Mouse (Mus musculus): ENCODE measurements at regions not wholly inside any gene's neighbourhood (a gene's known extent, or its start where the extent isn't known, plus 50 kb on each side); places are given as distances from the start of the nearest gene placed in this dataset.

DNA sequence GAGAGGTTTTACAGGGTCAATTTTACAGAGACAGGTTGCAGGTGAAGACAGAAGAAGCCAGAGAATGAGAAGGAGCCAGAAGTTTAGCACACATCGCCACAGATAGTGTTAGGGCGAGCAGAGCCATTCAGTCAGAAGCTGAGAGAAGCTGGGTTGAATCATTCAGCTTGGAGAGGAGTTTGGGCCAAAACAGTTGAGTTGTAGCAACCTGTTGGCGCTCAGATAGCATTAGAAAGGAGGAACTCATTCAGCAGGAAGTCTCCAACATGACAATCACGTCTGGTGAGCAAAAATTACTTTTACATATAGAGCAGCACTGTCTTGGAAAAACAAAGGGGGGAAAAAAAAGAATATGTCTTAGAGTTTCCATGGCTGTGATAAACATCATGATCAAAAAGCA, 53.2 kb downstream of the Fam43a start:
- DNase-seq, result no peak

DNA sequence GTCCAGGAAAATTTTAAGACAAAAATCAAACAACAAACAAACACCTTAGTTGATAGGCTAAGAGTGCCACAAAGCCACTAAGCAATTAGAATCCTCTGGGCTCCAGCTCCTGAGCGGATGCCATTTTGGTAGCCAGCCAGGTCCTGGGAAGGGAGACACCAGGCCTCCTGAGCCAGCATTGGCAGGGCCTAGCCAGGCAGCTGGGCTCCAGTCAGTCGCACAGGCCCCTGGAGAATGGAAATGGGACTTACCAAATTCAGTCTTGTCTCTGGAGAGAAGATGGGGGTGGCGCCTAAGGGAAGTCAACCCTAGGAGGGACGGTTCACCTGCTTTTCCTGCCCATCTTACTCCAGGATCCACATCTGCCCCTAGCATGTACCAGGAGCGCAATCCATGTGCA, 54.3 kb downstream of the Fam43a start:
- DNase-seq, result peak; percentile 47

DNA sequence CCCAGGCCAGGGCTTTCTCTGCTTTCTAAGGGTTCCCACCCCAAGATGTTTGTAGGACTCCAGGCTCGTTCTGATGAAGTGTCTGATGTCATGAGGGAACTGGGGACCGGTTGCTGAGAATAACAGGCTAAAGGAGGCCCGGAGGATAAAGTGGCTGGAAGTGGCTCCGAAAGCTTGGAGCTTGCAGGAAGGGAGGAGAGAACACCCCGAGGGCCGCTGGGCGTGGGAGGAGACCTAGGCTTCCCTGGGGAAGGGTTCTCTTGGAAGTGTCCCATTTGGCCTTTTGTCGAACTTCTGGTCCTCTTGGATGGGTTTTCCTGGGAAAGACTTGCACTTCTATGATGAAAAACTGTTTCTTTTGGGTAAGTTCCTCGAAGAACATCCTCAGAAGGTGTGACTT, 54.7 kb downstream of the Fam43a start:
- no peak for DNase-seq

DNA sequence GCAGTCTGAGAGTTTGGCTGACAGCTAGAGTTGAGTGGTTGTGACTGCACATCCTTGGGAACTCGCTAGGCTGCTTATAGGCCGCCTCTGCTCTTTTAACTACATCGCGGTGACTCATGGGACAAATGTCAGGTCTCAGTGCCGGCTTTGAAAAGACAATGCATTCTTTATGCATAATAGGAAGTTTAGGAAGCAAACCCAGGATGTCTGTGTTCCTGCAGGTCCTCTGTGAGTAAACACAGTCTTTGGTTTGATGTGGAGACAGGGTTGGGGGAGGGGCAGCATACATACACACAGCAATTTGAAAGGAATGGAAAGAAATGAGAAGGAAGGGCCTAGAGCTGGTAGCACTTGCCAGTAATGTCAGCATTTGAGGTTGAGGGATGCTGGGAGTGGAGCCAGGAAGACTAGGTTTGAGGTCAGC, 56.3 kb downstream of the Fam43a start:
- DNase-seq, result peak; percentile 47

DNA sequence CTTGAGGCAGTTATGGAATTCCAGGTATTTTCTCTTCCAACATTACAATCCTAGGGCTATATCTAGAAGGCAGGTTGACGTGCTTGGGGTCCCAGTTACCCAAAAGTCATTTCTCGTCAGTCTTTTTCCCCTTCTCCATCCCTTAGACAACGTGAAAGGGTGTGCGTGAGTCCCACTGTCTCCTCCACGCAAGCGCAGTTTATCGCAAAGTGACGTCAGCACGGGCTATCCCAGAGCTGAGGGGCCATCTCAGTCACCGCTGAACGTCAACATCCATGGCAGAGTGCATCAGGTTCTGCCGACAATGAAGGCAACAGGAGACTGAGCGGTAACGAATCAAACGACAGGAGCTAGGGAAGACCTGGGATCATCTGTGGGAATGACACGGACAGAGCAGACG, 57.4 kb downstream of the Fam43a start:
- no peak for DNase-seq

DNA sequence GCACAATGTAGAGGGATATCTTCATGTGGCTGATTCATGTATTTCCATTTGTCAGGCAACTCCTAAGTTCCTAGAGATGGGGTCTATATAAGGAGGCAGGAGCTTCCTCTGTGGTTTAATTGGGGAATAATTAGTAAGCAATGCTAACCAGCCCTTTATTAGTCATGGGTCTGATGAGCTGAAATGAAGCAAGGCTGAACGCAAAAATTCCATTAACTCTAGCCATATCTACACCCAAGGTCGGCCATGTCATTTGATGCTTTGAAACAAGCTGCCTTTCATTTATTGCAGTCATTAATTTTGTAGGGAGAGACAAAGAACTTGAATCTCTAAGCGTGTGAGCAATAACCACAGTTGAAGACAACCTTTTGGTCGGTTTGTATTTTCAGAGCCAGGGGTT, 59.4 kb downstream of the Fam43a start:
- no peak for DNase-seq

DNA sequence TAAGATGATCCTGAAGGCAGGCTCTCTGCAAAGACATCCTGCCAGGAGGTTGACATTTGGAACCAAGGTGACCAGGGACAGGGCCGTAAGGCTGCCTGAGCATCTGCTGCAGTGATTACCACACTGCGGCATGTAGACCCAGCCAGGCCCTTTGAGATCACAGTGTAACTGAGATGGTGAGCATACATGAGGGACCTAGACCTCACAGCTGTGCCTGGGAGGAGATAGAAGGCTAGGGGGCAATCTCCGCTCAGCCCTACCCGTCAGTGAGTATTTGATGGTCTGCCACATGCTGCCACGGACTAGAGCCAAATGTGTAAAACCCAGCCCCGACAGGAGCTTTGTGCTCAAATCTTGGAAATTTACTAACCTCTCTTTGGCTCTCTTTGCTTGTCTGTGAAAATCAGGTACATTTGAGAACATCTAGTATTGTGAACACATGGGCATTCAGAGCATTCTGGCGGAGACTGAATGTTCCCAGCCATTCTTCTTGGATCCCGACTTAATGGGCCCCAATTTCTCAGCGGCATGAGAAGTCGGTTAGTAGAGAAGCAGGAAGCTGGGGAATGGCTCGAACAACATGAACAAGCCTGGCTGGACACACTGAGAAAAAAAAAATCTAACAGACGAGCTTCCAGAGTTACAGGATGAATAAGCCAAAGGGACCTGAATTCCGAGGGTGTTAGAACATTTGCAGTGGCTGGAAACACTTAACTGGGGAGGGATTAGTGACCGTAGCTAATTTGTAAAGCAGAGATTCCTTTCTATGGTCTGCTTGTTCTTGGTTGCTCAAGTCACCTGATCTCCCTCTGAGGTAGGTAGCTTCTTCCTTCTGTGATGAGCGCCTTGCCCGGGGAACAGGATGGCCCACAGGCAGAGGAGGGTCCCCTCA, 61.8 kb downstream of the Fam43a start:
- no peak for DNase-seq

DNA sequence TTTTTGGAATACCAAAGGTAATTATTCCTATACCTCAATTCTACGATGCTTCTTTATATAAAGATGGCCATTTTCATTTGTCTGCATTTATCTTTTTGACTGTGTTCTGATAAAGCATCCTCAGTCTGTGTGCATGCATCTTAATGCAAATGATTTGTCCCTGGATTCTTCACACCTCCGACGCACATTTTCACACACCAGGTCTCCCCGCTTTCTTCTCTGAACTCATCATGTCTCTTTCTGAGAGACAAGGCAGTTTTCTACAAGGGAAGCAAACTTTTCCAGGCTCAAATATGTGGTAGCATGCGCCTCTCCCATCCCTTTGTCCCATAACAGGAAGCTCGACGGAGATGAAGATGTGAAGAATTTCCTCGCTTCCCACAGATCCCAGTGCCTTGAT, 63.5 kb downstream of the Fam43a start:
- DNase-seq, result no peak

DNA sequence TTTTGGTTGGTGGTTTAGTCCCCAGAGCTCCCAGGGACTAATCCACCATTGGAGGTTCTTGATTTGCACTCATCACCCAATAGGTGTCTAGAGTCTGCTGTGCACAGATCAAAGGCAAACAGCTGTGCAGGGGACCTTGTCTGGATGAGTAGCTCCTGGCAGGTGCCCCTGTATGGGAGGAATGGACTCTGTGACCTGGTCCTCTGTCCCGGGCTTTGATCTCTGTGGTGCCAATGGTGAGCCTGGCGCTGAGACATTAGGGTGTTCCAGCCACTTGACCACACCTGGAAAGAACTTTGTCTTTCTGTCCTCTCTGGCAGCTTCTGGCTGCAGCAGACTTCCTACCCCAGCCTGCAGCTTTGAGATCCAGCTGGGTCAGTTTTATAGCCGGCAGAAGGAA, 64.4 kb downstream of the Fam43a start:
- no peak for DNase-seq

DNA sequence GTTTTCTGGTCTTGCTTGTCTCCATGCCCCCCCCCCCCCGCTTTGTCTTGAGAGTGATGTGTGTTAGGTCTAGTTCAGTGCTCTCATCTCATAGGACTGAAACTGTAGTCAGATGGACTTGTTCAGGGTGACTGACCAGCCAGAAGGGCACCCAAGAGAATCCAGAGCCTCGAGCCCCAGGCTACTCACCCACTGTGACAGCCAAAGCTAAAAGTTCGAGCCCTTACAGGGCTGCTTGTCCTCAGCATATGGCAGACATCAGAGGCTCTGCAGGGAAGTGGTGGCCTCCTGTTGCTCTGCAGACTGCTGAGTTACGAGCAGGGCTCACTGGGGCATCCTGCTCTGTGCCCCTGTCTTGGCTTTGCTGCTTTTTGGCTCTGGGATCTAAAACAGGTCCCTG, 64.9 kb downstream of the Fam43a start:
- no peak for DNase-seq

DNA sequence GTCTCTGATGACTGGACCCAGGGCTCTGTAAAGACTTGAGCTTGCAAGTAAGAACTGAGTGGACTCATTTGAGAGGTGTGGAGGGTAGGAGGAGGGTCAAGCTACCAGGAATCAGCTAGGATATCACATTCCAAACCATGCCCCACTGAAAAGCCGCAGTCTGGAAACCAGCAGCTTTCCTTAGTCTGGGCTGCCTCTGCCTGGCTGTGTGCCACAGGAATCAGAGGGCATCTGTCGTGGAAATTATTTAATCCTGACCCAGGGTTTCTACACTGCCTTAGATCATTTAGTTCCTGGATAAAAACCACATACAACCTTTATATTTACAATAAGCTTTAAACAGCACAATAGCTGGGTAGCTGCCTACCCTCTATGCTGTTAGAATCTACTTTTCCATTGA, 66.4 kb downstream of the Fam43a start:
- peak; percentile 52 for DNase-seq

DNA sequence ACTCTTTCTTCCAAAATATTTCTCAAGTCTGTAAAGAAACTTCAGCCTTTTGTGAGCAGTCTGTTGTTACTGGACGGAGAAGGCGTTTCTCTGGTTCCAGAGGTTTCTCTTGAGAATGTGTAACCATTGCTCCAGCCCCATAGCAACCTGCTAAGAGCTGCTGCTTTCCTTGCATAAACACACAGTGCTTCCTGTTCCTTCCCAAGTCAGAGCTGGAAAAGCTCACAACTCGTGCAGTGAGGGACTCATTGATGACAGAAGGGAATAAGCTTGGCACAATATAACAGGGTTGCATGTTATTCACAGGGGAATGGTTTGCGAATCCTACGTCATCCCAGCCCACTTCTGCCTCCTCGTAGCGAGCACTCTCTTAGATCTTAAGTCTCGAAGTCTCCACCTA, 70.4 kb downstream of the Fam43a start:
- no peak for DNase-seq

DNA sequence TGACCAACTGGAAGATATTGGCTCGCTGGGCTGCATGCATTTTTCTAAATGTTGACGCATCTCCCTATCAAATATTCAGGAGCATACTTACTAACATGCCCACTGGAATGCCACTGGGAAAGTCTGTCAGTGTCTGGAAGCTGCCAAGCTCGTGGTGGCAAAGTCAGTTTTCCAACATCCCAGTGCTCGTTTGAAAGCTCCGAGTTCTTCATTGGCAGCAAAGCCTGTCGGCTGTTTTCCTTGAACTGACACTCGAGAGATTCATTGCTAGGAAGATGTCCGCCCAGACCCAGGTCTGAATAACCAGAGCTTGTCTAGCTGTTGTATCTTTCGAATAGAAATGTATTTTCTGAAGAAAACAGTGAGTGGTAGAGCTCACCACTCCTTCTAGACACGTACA, 72.1 kb downstream of the Fam43a start:
- DNase-seq, result no peak

DNA sequence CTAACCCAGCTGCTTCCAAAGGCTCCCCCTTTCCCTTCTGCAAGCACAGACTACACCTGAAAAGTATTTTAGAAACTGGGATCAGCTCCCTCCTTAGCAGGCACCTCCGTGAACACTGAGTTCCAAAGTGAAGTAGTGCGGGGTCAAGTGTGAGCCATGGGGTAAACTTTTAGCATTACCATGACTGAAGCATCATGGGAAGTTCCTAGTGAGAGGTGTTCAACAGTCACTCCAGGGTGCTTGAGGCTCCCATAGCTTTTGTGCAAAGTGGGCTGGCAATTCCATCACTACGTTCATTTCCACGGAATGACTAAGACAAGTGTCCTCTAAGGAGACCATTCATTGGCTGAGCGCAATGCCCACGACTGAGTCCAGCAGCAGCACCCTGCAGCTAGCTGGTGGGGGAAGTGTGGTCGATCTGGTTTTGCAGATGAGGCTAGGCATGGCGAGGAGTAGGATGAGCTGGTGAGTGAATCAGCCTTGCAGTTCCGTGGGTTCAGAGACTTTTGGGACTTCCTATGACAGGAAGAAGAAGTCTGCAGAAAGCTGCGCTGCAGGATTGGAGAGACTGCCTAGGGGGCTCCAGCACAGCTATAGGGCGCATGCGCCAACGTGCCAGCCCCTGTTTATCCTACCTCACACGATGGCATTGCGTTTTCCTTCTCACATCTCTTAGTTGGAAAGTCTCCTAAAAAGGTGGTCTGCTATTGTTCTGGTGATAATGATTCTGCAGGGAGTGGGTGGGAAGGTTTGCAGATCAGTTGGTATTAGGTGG, 73.4 kb downstream of the Fam43a start:
- DNase-seq, result no peak

DNA sequence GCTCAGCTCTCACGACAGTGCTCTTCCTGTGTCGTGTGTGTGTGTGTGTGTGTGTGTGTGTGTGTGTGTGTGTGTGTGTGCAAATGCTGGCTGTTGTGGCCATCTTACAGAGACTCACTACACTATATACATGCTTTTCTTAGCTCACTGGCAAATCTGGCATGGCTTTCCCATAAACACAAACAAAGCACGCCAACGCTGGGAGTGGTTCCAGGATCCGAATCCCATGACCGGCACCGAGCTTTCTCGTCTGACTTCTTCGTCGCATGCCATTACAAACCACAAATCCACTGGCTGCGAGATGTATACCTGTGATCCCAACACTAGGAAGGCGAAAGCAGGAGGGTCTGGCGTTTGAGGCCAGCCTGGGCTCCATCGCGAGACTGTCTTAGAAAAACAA, 74.1 kb downstream of the Fam43a start:
- DNase-seq, result no peak

DNA sequence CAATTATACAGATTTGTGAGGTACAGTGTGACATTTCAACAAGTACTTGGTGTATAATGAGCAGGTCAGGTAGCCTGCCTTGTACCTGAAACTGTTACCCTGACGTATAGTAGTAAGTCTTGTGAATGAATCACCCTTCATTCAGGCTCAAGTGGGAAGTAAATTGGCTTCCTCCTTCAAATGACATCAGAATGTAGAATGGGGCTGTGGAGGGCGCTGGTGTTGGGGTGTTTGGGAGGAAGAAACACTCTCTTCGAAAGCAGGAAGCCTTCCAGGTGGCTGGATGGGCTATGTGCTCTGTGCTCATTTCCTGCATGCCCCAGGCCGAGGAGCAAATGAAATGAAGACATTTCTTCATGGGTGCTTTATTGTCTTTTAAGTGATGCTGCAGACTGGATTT, 76.3 kb downstream of the Fam43a start:
- no peak for DNase-seq

DNA sequence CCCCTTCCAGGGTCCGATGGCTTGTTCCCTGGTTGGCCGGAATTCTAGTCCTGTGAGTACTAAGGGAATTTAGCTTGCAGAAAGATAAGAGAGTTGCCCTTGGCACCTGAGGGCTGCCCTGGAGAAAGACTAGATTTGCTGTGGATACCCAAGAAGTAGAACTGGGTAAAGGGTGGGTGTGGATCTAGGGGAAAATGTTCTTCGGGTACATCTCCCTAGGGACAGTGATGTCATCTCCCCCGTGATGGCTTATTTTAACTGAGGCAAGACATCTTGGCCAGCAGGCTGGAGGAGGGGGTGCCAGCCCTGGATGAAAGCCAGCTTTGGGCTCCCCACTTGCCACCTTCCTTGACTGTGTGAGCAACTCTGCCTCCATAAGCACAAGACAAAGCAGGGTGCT, 77.5 kb downstream of the Fam43a start:
- DNase-seq, result no peak

DNA sequence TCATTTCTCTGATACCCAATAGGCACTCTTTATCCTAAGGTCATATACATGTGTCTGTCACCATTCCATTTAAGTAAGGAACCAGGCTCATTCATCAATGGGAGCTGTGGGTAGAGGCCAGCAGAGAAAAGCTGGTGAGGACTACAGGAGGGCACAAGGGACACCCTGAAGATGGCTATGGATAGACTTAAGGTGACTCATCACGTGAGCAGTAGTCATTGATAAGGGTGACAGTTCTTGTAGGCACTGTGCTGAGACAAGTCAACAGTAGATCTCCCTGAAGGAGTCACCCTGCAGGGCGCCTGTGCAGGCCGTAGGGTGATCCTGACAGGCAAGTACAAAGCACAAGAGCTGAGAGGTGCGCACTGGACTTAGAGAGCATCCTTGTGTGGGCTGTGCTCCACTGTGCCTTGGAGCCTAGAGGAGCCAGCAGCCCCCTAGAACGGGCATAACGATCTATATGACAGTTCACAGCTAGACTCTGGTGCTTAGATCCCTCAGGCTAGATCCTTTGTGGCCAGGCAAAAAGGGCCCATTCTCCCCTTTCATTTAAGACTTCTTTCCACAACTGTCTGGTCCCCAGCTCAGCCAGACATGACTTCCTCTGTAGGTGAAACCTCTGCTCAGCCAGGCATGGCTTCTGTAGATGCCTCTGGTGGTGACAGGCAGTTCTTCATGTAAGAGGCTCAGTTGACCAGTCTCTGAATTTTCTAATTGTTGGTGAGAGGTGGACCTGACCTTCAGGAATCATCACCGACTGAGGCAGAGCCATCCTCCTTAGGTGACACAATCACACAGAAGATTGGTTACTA, 78.6 kb downstream of the Fam43a start:
- no peak for DNase-seq

DNA sequence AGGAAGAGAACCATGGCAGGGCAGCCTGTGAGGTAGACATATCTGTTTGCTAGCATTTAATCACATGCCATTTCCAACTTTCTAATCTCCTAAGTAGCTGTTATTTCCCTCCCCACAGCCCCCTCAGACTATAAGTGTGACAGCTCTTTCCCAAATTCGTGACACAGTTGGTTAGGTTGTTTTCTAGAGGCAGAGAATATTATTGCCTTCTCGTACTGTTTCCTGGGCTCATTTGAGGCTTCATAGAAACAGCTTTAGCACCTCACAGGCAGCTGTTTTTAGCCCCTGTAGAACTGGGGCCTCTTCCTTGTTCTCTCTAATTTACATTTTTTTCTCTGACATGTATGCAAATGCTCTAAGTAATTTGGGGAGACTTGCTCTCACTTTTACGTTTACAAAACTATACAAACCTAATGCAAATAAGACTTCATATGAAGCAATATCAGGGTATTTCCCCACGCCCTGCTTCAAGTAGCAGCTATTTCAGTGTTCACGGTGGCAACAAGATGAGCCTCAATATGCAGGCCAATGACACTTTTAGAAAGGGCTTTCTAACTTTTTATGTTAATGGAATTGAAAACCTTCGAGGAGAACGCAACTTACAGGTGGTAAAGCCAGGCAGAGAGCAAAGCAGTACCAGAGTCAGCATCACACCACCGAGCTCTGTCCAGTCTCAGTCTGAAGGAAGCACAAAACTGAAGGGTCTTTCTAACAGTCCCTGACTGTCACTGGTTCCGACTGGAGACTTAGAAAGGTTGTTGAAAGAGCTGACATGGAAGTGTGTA, 79.4 kb downstream of the Fam43a start:
- DNase-seq, result no peak

DNA sequence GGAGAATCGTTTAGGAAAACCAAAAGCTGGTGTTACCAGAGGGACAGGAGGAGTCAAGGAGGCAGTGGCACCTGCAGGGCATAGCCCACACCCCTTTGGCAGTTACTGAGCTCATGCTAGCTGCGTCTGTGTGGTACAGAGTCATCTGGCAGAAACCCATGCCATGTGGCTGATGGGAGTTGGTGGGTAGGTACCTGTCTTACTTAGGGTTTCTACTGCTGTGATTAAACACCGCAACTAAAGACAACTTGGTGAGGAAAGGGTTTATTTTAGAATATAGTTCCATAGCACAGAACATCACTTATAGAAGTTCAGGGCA, 79.9 kb downstream of the Fam43a start:
- no peak for DNase-seq

DNA sequence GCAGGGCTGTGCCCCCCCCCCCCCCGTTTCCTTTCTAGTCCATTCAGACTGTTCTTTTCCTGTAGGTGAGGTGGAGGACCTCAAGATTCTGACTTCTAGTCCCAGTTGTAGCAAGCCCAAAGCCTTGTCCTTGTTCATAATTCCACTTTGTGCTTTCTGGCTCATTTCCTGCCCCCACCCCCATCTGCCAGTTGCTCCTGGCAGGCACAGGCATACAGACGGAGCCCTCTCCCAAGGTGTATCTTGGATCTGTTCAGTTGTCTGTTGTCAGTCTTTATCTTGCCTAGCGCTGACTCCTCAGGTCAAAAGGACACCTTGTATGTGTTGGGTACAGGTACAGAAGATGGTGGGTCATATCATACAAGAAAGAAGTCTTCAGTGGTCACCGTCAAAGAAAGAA, 81.9 kb downstream of the Fam43a start:
- DNase-seq, result no peak

DNA sequence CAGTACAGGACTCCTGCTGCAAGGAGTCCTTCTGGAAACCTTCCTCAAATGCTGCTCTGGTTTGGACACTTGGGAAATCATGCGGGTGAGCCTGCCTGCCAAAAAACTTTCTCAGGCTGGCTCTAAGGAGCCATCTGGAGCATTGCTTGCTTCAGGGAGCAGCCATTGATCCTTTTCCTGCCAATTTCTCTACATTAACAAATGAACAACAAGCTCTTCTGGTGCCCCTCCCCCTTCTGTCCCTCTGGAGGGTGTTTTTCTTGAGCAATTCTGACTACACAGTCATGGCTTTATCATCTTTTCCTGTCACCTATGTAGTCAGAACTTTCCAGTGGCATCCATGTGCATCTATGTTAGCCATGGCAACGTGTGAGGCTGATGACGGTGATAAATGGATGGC, 84.5 kb downstream of the Fam43a start:
- no peak for DNase-seq

DNA sequence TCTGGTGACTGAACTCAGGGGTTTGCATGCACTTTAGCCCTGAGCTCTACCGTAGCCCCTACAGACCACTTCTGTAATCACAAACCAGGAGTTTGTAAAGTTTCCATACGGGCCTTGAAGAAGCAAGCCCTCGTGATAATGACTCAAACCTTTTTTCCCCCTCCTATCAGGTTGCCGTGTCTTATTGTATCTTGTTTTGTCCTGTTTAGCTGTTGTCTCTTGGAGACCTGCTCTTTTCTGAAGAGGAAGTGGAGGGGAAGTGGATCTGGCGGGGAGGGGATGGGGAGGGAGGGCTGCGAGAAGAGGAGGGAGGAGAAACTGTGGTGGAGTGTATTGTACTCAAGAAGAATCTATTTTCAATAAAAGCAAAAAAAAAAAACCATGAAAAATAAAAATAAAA, 87.0 kb downstream of the Fam43a start:
- DNase-seq, result no peak

All from kidney, postnatal 10 days (tissue).